In the genomic region with DNA sequence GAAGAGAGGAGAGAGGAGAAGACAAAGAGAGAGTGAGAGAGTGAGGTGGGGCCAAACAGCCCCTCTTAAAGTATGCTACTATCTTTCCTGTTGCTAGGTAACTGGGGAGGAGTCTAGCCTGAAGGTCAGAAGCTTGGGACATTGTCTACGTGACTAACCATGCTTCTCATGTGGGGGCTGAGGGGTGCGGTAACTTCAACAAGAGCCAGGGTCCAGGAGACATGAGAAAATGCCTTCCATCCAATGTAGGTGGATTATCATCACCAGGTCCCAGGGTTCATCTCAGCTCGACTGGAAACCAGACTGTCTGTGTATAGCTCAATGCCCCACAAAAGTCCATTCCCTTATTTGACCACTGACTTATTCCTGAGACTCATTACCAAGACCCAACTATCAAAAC, we compare ENCODE assay signal across 25 mouse cellular contexts. TPM values are rescaled to one million over a fixed set of nuclear protein-coding genes. Genes with fewer than 3 reads are reported as not detected.
DNase-seq lines count a peak whose midpoint lies in the region; ATAC-seq and TF ChIP-seq lines count a peak whose summit lies in the region.
"Had no signal": no experiment of that assay in that cellular context is flagged by ENCODE, and none has a peak within 500 bp of the region (broad histone marks: within the 10 kb centered on the region; RNA-seq: fewer than 3 reads in every experiment).

No protein-coding gene starts in this region.

- 62% methylated on average over 3 of the region's 3 CpGs for WGBS in lung, adult 2 months
- 69% methylated on average over 3 of the region's 3 CpGs for WGBS in forebrain, embryonic 16.5 days

- no peak for TF ChIP-seq POLR2A in ES-Bruce4 (IDR thresholded peaks at IDR 0.05; ENCODE audit: insufficient read depth, low read length)
- TF ChIP-seq POLR2A in lung, adult 2 months (IDR thresholded peaks at IDR 0.05; ENCODE audit: borderline replicate concordance, extremely low read depth, low read depth, low read length) = no peak

- H3K27ac ChIP-seq in ES-Bruce4 (ENCODE audit: insufficient read depth, low read length) = 0 out of 2 replicates have a peak overlapping the region, but pooled peaks have one; percentile 40
- H3K27ac ChIP-seq in forebrain, embryonic 16.5 days (ENCODE audit: low read length) = no peak overlapping the region
- H3K27ac ChIP-seq: embryonic facial prominence, embryonic 13.5 days; embryonic facial prominence, embryonic 15.5 days; forebrain, embryonic 10.5 days; forebrain, embryonic 12.5 days had no signal

- no peaks in the 10 kb centered on the region for H3K36me3 ChIP-seq in ES-Bruce4 (ENCODE audit: control insufficient read depth, insufficient read depth, low read length, poor library complexity, severe bottlenecking)
- H3K36me3 ChIP-seq in forebrain, embryonic 16.5 days (ENCODE audit: control insufficient read depth, insufficient read depth) = no peaks in the 10 kb centered on the region
- H3K36me3 ChIP-seq: embryonic facial prominence, embryonic 13.5 days; embryonic facial prominence, embryonic 15.5 days; forebrain, embryonic 10.5 days; forebrain, embryonic 12.5 days; G1E had no signal

- H3K4me2 ChIP-seq in forebrain, embryonic 16.5 days (ENCODE audit: low read length) = no peak overlapping the region
- H3K4me2 ChIP-seq: embryonic facial prominence, embryonic 13.5 days; embryonic facial prominence, embryonic 15.5 days; forebrain, embryonic 12.5 days had no signal

- H3K4me3 ChIP-seq in ES-Bruce4 (ENCODE audit: low read depth, low read length) = no peak overlapping the region
- no peak overlapping the region for H3K4me3 ChIP-seq in lung, adult 2 months (replicated peaks; ENCODE audit: extremely low read depth, low read depth, low read length)
- H3K4me3 ChIP-seq in forebrain, embryonic 16.5 days (replicated peaks; ENCODE audit: low read length) = no peak overlapping the region
- H3K4me3 ChIP-seq: embryonic facial prominence, embryonic 13.5 days; embryonic facial prominence, embryonic 15.5 days; erythroblast, embryonic 14.5 days; forebrain, embryonic 10.5 days; forebrain, embryonic 12.5 days had no signal

- no peak overlapping the region for H3K9ac ChIP-seq in ES-Bruce4 (ENCODE audit: low read depth, poor library complexity, severe bottlenecking)
- H3K9ac ChIP-seq in forebrain, embryonic 16.5 days (replicated peaks; ENCODE audit: low read depth, low read length) = no peak overlapping the region
- H3K9ac ChIP-seq: embryonic facial prominence, embryonic 13.5 days; embryonic facial prominence, embryonic 15.5 days; forebrain, embryonic 12.5 days had no signal

- no peak for TF ChIP-seq CTCF in ES-Bruce4 (IDR thresholded peaks at IDR 0.05; ENCODE audit: low read depth, low read length)
- no peak for TF ChIP-seq CTCF in lung, adult 2 months (IDR thresholded peaks at IDR 0.05; ENCODE audit: insufficient read depth, low read length)

- peak; percentile 75 for DNase-seq in ES-CJ7 (ENCODE audit: low read depth, low spot score)
- peak; percentile 83 for DNase-seq in R1 (ENCODE audit: low read depth, low spot score)
- no peak for DNase-seq in lung, adult 2 months
- no peak for DNase-seq in urinary bladder, postnatal 10 days (ENCODE audit: low spot score)
- DNase-seq: adrenal gland, adult 2 months; adrenal gland, postnatal 10 days; adrenal gland, postnatal 25 days; cerebellum, adult 11 months; cerebellum, adult 18-20 months; cerebellum, adult 8-10 months; cerebellum, adult 9-11 months; cerebellum, postnatal 14 days; cerebellum, postnatal 36 days; embryo, embryonic 11 days had no signal

- no peak for ATAC-seq in forebrain, embryonic 16.5 days
- ATAC-seq: activated CD4-positive, CD25-positive, alpha-beta regulatory T cell, adult 4 months; forebrain, embryonic 14.5 days; Patski had no signal

- TF ChIP-seq EP300 in ES-Bruce4 (IDR thresholded peaks at IDR 0.05; ENCODE audit: insufficient read depth, low read depth, low read length) = no peak

- H3K9me3 ChIP-seq in ES-Bruce4 (replicated peaks; ENCODE audit: control insufficient read depth, insufficient read depth, low read length, poor library complexity, severe bottlenecking) = no peaks in the 10 kb centered on the region
- no peaks in the 10 kb centered on the region for H3K9me3 ChIP-seq in forebrain, embryonic 16.5 days (ENCODE audit: control insufficient read depth, low read length)
- H3K9me3 ChIP-seq: embryonic facial prominence, embryonic 13.5 days; embryonic facial prominence, embryonic 15.5 days; forebrain, embryonic 10.5 days; forebrain, embryonic 12.5 days; G1E had no signal

- no peaks in the 10 kb centered on the region for H3K4me1 ChIP-seq in ES-Bruce4 (ENCODE audit: control insufficient read depth, insufficient read depth, low read length)
- no peaks in the 10 kb centered on the region for H3K4me1 ChIP-seq in lung, adult 2 months (ENCODE audit: control insufficient read depth, insufficient read depth, low read length)
- H3K4me1 ChIP-seq in forebrain, embryonic 16.5 days (replicated peaks; ENCODE audit: control insufficient read depth, insufficient read depth, low read length) = no peaks in the 10 kb centered on the region
- H3K4me1 ChIP-seq: embryonic facial prominence, embryonic 13.5 days; embryonic facial prominence, embryonic 15.5 days; forebrain, embryonic 10.5 days; forebrain, embryonic 12.5 days had no signal

- H3K27me3 ChIP-seq in ES-Bruce4 (ENCODE audit: control insufficient read depth, insufficient read depth, low read length, poor library complexity, severe bottlenecking) = no peaks in the 10 kb centered on the region
- no peaks in the 10 kb centered on the region for H3K27me3 ChIP-seq in forebrain, embryonic 16.5 days (replicated peaks; ENCODE audit: control insufficient read depth, insufficient read depth, low read length)
- H3K27me3 ChIP-seq: embryonic facial prominence, embryonic 13.5 days; embryonic facial prominence, embryonic 15.5 days; forebrain, embryonic 12.5 days had no signal

RNA-seq across cellular contexts. Expression of gene Hdac2, which starts 50.6 kb away (rescaled TPM):
- 148 and 164 TPM in 2 replicates for polyA plus RNA-seq in ES-Bruce4 (2011; ENCODE audit: insufficient read depth, insufficient read length, low read depth, missing spikeins)
- 11.5 and 12.3 TPM in 2 replicates for polyA plus RNA-seq in lung, adult 2 months (2012; rRNA removed)
- 423 and 461 TPM in 2 replicates for polyA plus RNA-seq in forebrain, embryonic 16.5 days (2015; fragmentation: Nextera tagmentation; extraction: Ambion mirVana)

Comparison
In these comparisons a context has a peak if more than half of its experiments do, and no peak if none do; other contexts are left out.
1. DNase-seq: peak in ES-CJ7 (single experiment) and R1 (single experiment); none in lung, adult 2 months (single experiment) and urinary bladder, postnatal 10 days (single experiment).
2. RNA of gene Hdac2, which starts 50.6 kb away (polyA plus RNA-seq): 423 to 461 TPM in forebrain, embryonic 16.5 days and 148 to 164 TPM in ES-Bruce4; 11.5 to 12.3 TPM in lung, adult 2 months; every median in the first group is over 10 times any median in the second.